Comparison of ENCODE assay signal across 21 mouse cellular contexts in the genomic region with DNA sequence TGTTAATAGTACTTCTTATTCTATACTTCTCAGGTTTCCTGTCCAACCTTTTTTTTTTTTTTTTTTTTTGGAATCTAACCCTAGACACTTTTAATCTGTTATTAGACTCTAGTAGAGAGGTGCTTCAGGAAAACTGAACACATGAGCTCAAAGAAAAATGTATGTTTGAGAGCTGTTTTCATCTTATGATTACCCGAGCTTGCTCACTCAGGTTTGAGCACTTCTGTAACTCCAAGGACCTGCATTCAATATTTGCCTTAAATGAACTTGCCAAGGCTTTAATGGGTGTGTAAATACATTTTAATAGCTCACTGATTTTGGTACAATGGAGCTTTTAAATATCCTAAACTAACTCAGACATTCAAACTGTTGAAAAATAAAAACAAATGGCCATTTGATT.
DNase-seq lines count a peak whose midpoint lies in the region; ATAC-seq and TF ChIP-seq lines count a peak whose summit lies in the region.
"Had no signal": no experiment of that assay in that cellular context is flagged by ENCODE, and none has a peak within 500 bp of the region (broad histone marks: within the 10 kb centered on the region; RNA-seq: fewer than 3 reads in every experiment).

No protein-coding gene starts in this region.

- H3K27me3 ChIP-seq in lung, embryonic 15.5 days = no peaks in the 10 kb centered on the region
- no peaks in the 10 kb centered on the region for H3K27me3 ChIP-seq in lung, postnatal 0 days (replicated peaks; ENCODE audit: insufficient read depth, low read length)
- H3K27me3 ChIP-seq: embryonic facial prominence, embryonic 13.5 days; embryonic facial prominence, embryonic 15.5 days had no signal

- H3K9ac ChIP-seq in lung, embryonic 15.5 days = no peak overlapping the region
- H3K9ac ChIP-seq in lung, postnatal 0 days (replicated peaks; ENCODE audit: low read depth) = no peak overlapping the region
- H3K9ac ChIP-seq: embryonic facial prominence, embryonic 13.5 days; embryonic facial prominence, embryonic 15.5 days; forebrain, embryonic 12.5 days had no signal

- no peaks in the 10 kb centered on the region for H3K36me3 ChIP-seq in lung, embryonic 15.5 days
- H3K36me3 ChIP-seq in lung, postnatal 0 days (ENCODE audit: insufficient read depth, low read length) = no peaks in the 10 kb centered on the region
- H3K36me3 ChIP-seq: embryonic facial prominence, embryonic 13.5 days; embryonic facial prominence, embryonic 15.5 days; forebrain, embryonic 10.5 days; forebrain, embryonic 12.5 days had no signal

- H3K4me3 ChIP-seq in lung, embryonic 15.5 days = no peak overlapping the region
- no peak overlapping the region for H3K4me3 ChIP-seq in lung, postnatal 0 days (ENCODE audit: low read depth, low read length)
- H3K4me3 ChIP-seq: embryonic facial prominence, embryonic 13.5 days; embryonic facial prominence, embryonic 15.5 days; erythroblast, embryonic 14.5 days; forebrain, embryonic 10.5 days; forebrain, embryonic 12.5 days had no signal

- no peak for DNase-seq in lung, adult 18-20 months
- DNase-seq in lung, postnatal 0 days (ENCODE audit: low spot score) = peak; percentile 72
- DNase-seq in lung, postnatal 10 days = no peak
- DNase-seq: adrenal gland, adult 2 months; adrenal gland, postnatal 10 days; adrenal gland, postnatal 25 days; cerebellum, adult 11 months; cerebellum, adult 18-20 months; cerebellum, adult 8-10 months; cerebellum, adult 9-11 months; cerebellum, postnatal 14 days; cerebellum, postnatal 36 days; embryo, embryonic 11 days had no signal

- no peak for TF ChIP-seq CTCF in lung, postnatal 0 days (IDR thresholded peaks at IDR 0.05)

- H3K4me1 ChIP-seq in lung, embryonic 15.5 days = no peaks in the 10 kb centered on the region
- H3K4me1 ChIP-seq in lung, postnatal 0 days (ENCODE audit: insufficient read depth, low read depth, low read length) = no peaks in the 10 kb centered on the region
- H3K4me1 ChIP-seq: embryonic facial prominence, embryonic 13.5 days; embryonic facial prominence, embryonic 15.5 days had no signal

- H3K4me2 ChIP-seq in lung, embryonic 15.5 days = no peak overlapping the region
- H3K4me2 ChIP-seq in lung, postnatal 0 days (replicated peaks; ENCODE audit: low read depth, low read length) = no peak overlapping the region
- H3K4me2 ChIP-seq: embryonic facial prominence, embryonic 13.5 days; embryonic facial prominence, embryonic 15.5 days; forebrain, embryonic 12.5 days had no signal

- 0 out of 2 replicates have a peak, but pooled peaks have one; percentile 35 for ATAC-seq in lung, embryonic 15.5 days (ENCODE audit: borderline replicate concordance, extremely low read depth, low FRiP score, low TSS enrichment)
- peak; percentile 62; the same call in 1 of the 2 replicates for ATAC-seq in lung, postnatal 0 days
- ATAC-seq: forebrain, embryonic 14.5 days; forebrain, embryonic 16.5 days had no signal

- no peaks in the 10 kb centered on the region for H3K9me3 ChIP-seq in lung, embryonic 15.5 days
- H3K9me3 ChIP-seq in lung, postnatal 0 days (ENCODE audit: low read length) = no peaks in the 10 kb centered on the region
- H3K9me3 ChIP-seq: embryonic facial prominence, embryonic 13.5 days; embryonic facial prominence, embryonic 15.5 days; forebrain, embryonic 10.5 days; forebrain, embryonic 12.5 days had no signal

- H3K27ac ChIP-seq in lung, embryonic 15.5 days = no peak overlapping the region
- no peak overlapping the region for H3K27ac ChIP-seq in lung, postnatal 0 days (ENCODE audit: low read length)
- H3K27ac ChIP-seq: embryonic facial prominence, embryonic 13.5 days; embryonic facial prominence, embryonic 15.5 days; forebrain, embryonic 10.5 days; forebrain, embryonic 12.5 days had no signal

- WGBS in lung, embryonic 15.5 days = 46% methylated on average over 1 of the region's 1 CpGs
- 43% methylated on average over 1 of the region's 1 CpGs for WGBS in lung, postnatal 0 days

- no peak for TF ChIP-seq EP300 in lung, postnatal 0 days (IDR thresholded peaks at IDR 0.05)
